Mouse (Mus musculus) left cerebral cortex, postnatal 36 days (tissue): ENCODE data around the gene Ppfia4. TPM values are rescaled to one million over a fixed set of nuclear protein-coding genes. Genes with fewer than 3 reads are reported as not detected.

ENCODE experiments used
- DNase-seq, 2 experiments: peaks; one replicate each; pipeline ENCODE4 v3.0.0; 2021 to 2022; ENCODE audit warnings: low spot score in 2 of 2, mixed read lengths in 1 of 2
- intact Hi-C: fragments of 180-260 bp; cut with DNase I; formaldehyde crosslinking; loops from one replicate; pipeline ENCODE4 v1.15.1; 2025
- total RNA-seq, 2 experiments: library from RNA; stranded (reverse); gene quantifications; 2 replicates each; pipeline ENCODE4 v1.2.3; 2021

Gene Ppfia4
- total RNA-seq, 2 experiments from 2014 or later = 48.4 to 49.5 TPM

DNA sequence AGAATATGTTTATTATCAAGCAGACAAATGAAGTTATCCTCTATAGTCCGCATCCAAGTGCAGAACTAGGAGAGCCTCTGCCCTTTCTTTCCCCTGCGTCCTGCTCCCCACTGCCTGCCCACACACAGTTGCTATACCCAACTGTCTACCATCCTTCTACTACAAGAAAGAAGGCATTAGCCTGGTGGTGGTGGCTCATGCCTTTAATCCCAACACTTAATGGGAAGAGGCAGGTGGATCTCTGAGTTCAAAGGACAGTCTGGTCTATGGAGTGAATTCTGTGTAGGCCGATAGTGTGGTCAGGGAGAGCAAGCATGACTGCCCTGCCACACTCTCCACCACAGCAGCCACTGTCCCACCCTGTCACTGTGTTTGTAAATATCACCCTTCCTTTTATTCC lies 22.0 kb downstream of the Ppfia4 start:
- intact Hi-C loops = no loop called here

DNA sequence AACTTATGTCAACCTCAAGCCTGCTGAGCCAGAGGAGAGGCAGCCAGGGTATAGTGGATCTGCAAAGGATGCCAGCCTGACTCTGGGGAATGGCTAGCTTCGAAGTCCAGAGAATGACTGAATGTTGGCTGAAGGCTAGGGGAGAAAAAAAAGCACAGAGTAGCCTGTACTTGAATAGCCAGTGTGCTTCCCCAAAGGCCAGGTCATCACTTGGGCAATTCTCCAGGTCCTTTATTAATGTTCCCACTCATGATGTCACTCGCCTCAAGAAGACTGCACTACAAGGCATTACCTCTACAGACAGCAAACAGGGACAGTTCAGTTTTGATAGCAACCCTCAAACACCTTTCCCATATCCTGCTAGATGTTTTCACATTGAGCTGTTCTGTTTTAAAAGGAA lies 22.4 kb downstream of the Ppfia4 start:
- DNase-seq = no peak

More for the DNA sequence above, 22.0 kb downstream of the Ppfia4 start:
- DNase-seq = no peak

DNA sequence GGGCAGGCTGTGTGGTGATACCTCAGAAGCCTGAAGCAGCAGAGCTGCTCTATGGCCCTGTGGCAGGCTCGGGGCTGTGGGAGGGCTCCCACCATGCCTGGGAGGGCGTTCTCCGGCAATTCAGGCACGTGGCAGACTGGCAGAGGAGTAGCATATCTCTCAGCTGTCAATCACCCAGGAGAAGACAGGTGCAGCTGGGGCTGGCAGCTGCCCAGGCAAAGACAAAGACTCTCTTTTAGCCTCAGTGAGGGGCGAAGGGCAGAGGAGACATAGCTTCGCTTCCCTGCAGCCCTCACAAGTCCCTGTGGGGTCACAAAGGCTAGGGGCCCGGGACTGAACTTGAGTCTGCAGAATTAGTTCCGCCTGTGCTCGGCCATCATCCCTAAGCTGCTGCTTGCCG lies 25.3 kb downstream of the Ppfia4 start:
- intact Hi-C loops = no loop called here
- DNase-seq = no peak

More for the DNA sequence above, 22.4 kb downstream of the Ppfia4 start:
- intact Hi-C loops = no loop called here

DNA sequence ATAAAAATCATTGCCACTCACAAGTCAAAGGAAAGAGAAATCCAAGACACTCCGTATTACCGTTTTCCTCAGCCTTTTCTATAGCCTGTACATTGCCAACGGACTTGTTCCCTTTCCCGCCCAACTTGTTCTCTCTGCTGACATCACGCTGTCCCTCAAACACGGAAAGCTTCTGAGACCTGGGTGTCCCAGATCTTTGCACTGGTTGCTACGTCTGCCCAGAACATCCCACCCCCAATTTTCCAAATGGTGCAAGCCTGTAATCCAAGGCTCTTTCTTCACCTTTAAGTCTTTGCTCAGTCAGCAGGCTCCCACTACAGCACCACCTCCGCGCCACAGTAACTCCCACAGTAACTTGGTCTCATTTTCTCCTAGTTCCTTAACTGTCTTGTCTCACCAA lies 27.8 kb downstream of the Ppfia4 start:
- DNase-seq = peak; percentile 18 to 24
- intact Hi-C loops = no loop called here

DNA sequence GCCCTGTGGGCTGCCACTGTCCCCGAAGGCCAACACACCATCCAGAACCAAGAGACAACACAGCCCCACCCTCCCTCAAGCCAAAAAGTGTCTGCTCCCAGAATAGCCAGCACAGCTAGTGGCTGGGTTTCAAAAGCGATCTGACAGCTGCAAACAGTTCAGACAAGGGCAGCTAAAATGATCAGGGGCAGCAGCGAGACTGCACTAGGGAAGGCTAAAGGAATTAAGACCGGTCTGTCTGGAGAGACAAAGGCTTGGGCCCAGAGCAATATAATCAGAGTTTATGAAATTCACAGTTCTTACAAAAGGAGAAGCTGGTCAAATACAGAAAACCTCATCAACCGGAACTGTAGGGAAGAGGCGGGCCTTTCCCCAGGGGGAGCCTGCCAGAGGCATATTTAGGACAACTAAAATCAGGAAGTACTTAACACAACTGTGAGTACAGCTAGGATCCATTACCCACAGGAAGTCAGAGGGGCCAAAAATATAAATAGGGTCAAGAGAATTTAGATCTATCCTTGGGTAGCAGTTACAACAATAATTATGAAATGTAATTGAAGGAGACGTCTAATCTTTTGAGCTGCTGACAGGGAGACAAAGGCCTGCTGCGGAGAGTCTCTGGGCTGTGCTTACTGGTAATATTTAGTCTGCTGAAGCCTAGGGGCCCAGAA lies 30.0 kb downstream of the Ppfia4 start:
- peak; percentile 22 to 24 for DNase-seq
- intact Hi-C loops = no loop called here

DNA sequence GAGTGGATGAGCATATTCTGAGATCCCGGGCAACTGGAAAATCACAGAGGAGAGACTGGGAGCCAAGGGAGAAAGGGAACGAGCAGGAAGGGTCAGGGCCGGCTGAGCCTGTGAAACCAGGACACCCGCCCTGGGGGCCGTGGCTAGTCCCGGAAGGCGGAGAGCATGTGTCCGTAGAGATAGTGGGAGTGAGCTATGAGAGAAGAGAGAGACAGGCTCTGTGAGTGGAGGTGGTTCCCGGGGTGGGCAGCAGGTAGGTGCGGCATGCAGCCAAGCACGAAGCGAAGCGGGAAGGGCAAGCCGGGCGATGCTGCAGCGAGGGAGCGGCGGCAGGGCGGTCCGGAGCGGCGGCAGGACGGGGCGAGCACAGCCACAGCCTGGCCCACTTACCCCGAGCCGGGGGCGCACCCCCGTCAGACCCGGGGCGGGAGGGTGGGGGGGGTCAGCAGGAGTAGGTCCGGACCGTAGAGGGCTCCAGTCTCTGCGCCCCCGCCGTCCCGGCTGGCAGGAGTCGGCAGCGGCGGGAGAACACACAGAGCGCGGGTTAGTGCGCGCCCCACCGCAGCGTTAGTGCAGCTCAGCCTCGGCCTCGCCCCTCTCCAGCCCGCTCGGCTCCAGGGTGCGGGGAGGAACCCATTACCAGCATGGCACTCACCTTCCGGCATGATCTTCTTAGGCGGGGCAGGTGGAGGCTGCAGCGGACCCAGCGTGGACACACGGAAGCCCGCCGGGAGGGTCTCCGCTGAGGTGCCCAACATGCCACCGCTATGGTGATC lies 33.9 kb downstream of the Ppfia4 start:
- peak in 1 of 2 experiments; percentile 28 for DNase-seq
- intact Hi-C loops = no loop called here

DNA sequence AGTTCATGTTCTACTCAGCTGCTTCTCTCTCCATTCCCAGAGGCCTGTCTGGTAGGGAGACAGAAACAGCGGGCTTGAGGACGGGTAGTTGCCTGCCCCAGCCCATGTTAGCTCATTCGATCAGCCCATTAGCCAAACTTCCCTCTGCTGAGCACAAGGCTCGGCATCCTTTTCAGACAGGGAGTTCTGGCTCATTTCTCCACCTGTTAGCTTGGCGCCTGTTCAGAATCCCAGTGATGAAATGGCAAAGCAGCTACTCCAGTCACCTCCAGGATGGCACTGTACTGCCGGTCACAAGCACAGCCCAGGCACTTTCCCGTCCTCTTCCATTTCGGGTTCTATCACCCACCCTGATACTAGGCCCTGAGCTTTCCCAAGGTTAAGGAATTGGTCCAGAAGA lies 35.5 kb downstream of the Ppfia4 start:
- intact Hi-C loops = no loop called here

DNA sequence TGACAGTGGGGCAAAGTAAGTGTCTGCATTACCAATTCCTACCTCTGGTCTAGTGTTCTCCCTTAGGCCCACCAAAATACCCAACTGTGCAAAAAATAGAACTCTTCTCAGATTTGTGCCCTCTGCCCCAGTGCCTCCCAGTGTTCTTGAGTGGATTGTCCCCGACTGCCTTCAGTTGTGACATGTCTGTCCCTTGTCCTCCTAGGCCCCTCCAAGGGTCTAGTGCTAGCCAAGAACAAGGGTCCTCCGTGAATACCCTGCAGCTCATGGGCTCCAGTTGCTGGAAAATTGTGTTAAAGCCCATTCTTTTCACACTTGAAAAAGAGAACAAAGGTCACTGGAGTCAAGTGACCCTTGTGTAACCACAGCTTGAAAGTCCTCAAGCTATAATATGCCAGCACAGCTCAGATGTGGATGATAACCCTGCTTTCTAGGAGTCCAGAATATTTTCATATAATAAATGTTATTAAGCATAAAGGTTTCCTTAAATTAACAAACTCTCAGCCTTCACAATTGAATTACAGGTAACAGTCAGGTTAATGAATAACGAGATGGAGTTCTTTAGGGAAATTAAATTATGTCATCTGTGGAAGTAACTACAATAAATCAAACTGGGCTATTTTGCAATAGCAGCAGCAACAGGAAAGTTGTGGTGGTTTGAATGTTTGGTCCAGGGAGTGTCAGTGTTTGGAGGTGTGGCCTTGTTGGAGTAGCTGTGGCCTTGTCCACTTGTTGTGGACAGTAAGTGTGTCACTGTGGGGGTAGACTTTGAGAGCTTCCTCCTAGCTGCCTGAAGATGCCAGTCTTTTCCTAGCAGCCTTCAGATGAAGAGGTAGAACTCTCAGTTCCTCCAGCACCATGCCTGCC lies 38.8 kb downstream of the Ppfia4 start:
- intact Hi-C loops = no loop called here

More for the DNA sequence above, 35.5 kb downstream of the Ppfia4 start:
- no peak for DNase-seq

DNA sequence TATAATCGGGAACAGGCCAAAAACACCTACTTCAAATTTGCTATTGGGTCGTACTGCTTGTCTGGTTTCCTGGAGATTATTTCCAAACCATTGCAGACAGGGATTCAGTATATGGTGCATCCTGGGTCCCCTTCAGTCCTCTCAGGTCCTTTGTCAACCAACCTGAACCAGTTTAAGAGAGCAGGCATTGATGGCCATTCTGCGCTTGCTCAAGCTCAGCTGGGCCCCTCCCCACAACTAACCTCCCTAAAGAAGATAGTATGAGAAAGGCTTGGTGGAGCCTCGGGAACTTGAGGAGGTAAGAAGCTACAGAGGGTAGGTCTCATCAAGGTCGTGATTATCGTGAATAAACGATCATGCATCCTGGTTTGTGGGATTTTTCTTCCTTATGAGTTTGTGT lies 39.5 kb downstream of the Ppfia4 start:
- intact Hi-C loops = no loop called here
- DNase-seq = no peak

More for the DNA sequence above, 38.8 kb downstream of the Ppfia4 start:
- no peak for DNase-seq

DNA sequence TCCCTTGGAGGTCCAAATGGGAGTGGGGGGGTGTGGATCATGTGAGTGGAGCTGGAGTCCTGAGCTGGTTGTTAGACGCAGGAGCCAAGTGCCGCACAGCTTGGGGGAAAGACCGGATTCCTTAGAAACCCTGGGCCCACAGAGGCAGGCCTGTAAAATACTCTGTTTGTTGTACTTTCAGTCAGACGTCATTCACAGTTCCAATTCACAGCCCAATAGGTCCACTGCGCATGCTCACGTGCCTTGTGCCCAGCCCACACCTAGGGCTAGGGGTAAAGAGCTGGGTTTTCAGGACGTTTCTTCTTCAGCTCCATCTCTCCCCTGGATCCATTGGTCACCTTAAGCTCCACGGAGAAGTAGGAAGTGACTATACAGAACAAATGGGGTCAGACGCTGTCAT lies 40.1 kb downstream of the Ppfia4 start:
- intact Hi-C loops = no loop called here
- DNase-seq = no peak

DNA sequence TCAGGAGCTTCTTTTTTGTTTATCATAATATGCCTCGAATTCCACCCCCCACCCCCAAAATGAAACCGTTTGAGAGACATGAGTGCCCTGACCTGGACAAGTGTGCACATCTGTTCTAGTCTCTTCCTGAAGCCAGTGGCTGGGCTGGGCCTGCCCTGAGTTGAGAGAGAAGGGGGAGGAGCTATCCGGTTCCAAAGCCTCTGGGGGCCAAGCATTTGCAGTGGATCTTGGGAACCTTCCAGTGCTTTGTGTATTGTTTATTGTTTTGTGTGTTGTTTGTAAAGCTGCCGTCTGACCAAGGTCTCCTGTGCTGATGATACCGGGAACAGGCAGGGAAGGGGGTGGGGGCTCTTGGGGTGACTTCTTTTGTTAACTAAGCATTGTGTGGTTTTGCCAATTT lies 40.7 kb downstream of the Ppfia4 start:
- intact Hi-C loops = no loop called here
- DNase-seq = no peak

DNA sequence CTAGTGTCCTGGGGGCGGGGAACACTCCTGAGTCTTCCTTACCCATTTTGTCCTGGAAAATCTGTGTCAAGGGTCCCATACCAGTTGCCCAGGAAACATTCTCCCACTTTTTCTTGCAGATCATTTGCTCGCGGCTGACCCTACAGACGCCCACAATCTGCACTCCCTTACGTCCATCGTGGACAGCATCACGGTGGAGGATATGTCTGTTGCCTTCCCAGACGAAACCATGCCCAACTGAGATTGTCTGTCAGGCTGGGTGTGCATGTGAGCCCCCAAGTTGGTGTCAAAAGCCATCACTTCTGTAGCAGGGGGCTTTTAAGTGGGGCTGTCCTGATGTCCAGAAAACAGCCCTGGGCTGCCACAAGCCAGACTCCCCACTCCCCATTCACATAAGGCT lies 41.2 kb downstream of the Ppfia4 start:
- intact Hi-C loops = no loop called here
- no peak for DNase-seq

DNA sequence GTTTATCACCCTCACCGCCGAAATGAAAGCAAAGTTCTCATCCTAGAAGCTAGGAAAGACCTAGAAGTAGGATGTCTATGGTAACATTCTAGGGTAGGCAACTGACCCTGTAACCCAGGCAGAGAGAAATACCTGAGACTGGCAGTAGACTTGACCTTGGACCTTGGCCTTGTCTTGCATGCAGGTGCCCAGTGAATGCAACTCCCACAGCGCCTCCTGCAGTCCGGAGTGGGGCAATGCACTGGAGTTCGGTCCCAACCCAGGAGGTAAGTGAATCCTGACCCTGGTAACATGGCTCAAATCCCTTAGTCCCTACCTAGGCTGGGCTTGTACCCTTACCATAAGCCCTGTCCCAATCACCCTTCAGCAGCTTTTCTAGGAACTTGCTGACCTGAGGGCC lies 41.8 kb downstream of the Ppfia4 start:
- intact Hi-C loops = no loop called here
- no peak for DNase-seq

DNA sequence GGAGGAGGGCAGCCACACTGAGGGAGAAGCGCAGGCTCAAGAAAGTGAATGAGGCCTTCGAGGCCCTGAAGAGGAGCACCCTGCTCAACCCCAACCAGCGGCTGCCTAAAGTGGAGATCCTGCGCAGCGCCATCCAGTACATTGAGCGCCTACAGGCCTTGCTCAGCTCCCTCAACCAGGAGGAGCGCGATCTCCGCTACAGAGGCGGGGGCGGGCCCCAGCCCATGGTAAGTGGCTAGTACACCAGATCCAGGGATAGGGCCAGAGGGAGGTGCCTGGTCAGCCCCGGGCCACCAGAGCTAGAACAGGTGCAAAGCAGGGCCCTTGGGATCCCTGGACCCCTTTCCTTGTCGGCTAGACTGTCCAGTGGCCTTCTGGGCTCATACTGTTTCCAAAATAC lies 42.4 kb downstream of the Ppfia4 start:
- DNase-seq = no peak
- intact Hi-C loops = no loop called here

DNA sequence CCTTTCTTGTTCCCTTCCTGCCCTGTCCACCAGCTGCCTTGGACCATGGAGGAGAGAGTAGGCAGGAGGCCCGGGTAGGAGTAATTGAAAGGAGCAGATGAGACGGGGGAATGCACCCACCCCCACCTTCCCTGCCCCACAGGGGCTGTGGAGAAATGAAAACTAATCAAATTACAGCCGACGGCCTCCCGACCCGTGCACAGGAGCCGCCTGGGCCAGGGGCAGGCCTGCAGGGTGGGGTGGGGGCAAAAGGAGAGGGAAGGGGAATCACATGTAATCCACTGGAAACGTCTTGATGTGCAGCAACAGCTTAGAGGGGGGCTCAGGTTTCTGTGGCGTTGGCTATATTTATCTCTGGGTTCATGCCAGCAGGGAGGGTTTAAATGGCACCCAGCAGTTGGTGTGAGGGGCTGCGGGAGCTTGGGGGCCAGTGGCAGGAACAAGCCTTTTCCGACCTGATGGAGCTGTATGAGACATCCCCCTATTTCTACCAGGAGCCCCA lies 43.1 kb downstream of the Ppfia4 start, which contains the start of gene Myog:
Gene Myog (plus strand): TSS at position 392 of the 502 bp plus-strand sequence.
- DNase-seq = no peak
- intact Hi-C loops = no loop called here

DNA sequence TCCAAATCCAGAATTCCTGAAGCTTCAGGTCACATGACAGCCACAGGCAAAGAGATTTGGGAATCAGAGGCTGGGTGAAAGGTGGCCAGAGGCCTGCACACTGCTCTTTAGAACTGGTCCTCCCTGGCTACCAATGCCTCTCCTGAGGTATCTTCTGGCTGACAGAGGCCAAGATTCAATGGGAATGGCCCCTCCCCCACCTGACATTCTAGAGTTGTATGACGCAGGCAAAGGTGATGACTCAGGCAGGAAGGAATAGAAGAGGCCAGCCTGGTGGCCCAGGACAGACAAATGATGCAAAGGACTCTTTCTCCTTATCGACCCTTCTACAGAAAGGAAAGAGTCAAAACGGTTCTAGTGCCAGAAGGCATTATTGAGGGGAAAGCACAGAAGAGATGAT lies 44.5 kb downstream of the Ppfia4 start:
- intact Hi-C loops = no loop called here
- DNase-seq = no peak

DNA sequence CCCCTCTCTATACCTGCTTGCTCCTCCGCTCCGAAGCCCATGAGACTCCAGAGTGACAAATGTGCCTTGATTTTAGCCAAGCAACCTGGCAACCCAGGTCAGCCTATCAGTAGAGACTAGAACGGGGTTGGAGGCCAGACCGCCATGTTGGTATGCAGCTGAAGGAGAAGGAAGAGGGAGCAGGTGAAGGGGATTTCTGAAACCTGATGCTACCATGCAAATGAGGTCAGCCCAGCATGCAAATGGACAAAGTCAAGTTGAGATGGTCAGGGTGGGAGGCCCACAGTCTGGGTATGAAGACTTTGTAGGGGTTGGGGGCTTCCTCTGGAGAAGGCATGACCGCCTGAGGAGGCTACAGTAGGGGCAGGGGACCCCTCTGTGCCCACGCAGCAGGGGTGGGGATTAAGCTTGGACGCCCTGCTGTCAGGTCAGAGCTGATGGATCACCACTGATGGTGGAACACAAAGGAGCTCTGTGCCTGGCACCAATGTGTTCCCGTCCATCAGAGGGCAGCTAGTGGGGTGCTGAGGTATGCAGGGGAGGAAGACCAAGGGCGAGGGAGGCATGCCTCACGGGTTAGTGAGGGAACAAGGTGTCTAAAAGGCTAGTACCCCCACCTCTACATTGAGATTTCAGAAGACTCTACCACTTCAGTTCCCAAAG lies 47.1 kb downstream of the Ppfia4 start:
- intact Hi-C loops = no loop called here
- DNase-seq = no peak

DNA sequence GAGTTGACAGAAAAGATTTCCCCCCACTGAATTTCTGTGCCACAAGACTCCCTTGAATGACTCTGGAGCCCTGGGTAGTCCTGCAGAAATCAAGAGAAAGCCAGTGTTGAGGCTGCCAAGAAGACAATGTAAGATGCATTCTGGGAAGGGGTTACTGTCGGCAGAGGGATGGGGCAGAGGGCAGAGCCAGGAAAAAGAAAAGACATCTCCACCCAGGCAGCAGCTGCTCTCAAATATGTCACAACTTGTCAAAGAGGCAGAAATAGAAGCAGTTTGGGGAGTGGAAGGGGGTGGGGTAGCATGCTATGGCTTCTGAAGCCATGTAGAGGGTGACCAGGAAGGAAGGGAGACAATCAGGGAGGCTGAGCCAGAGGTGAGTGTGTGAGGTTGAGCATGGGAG lies 49.6 kb downstream of the Ppfia4 start:
- DNase-seq = no peak

DNA sequence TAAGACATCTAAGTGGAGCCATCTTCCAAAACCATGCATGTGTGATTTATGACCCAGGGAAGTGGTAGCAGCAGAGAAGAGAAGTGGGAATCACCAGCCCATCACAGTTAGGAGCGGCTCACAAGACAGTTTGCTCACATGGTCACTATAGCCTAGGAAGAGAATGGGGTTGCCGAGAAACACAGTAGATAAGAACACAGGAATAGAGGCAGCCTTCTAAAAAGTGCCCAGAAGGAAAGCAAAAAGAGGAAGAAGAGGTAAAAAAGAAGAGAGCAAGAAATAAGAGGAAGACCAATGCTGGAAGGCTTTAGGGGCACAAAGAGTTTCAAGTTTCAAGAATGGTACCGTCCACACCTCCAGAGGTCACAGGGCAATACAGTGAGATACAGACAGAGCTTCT lies 50.4 kb downstream of the Ppfia4 start:
- intact Hi-C loops = no loop called here
- DNase-seq = no peak

More for the DNA sequence above, 49.6 kb downstream of the Ppfia4 start:
- intact Hi-C loops = no loop called here

DNA sequence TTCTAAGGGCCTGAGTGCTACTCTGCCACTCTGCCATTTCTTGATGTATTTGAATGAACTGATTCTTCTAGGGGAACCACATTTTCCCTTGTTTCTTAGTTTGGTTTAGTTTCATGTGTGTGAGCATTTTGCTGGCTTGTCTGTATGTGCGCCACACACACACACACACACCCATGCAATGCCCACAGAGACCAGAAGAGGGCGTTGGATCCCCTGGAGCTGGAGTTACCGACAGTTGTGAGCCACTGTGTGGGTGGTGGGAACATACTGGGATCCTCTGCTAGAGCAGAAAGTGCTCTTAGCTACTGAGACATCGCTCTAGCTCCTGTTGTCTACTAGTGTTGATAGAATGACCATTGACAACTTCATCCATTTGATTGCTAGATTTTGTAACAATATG lies 51.2 kb downstream of the Ppfia4 start:
- no peak for DNase-seq
- intact Hi-C loops = no loop called here
